20 mouse cellular contexts compared by ENCODE assay signal in genomic region chr11:113884962-113885361, GRCm38 (mm10).
DNase-seq lines count a peak whose midpoint lies in the region; ATAC-seq lines count a peak whose summit lies in the region.
"Had no signal": no experiment of that assay in that cellular context is flagged by ENCODE, and none has a peak within 500 bp of the region (broad histone marks: within the 10 kb centered on the region; RNA-seq: fewer than 3 reads in every experiment).

No protein-coding gene starts in this region.

- H3K9ac ChIP-seq in kidney, embryonic 15.5 days: no peak overlapping the region
- no peak overlapping the region for H3K9ac ChIP-seq in neural tube, embryonic 11.5 days (ENCODE audit: low read length)
- H3K9ac ChIP-seq in neural tube, embryonic 15.5 days (replicated peaks): no peak overlapping the region
- H3K9ac ChIP-seq: heart, embryonic 15.5 days had no signal

- no peaks in the 10 kb centered on the region for H3K36me3 ChIP-seq in kidney, embryonic 15.5 days
- no peaks in the 10 kb centered on the region for H3K36me3 ChIP-seq in neural tube, embryonic 11.5 days (ENCODE audit: control insufficient read depth, insufficient read depth, low read length)
- H3K36me3 ChIP-seq in neural tube, embryonic 15.5 days: no peaks in the 10 kb centered on the region
- H3K36me3 ChIP-seq: embryonic facial prominence, embryonic 10.5 days; heart, embryonic 15.5 days had no signal

- H3K4me2 ChIP-seq in kidney, embryonic 15.5 days: peak overlapping the region; percentile 20; the same call in 1 of the 2 replicates
- no peak overlapping the region for H3K4me2 ChIP-seq in neural tube, embryonic 11.5 days (ENCODE audit: low read depth)
- peak overlapping the region; percentile 17; the same call in 1 of the 2 replicates for H3K4me2 ChIP-seq in neural tube, embryonic 15.5 days
- H3K4me2 ChIP-seq: heart, embryonic 11.5 days; heart, embryonic 15.5 days had no signal

- H3K4me1 ChIP-seq in kidney, embryonic 15.5 days: peaks cover 16% of the 10 kb centered on the region
- no peaks in the 10 kb centered on the region for H3K4me1 ChIP-seq in neural tube, embryonic 11.5 days (ENCODE audit: control insufficient read depth, insufficient read depth, low read length)
- peaks cover 15% of the 10 kb centered on the region for H3K4me1 ChIP-seq in neural tube, embryonic 15.5 days

- no peak overlapping the region for H3K4me3 ChIP-seq in kidney, embryonic 15.5 days (replicated peaks)
- H3K4me3 ChIP-seq in neural tube, embryonic 11.5 days (ENCODE audit: low read depth, low read length): no peak overlapping the region
- H3K4me3 ChIP-seq in neural tube, embryonic 15.5 days (replicated peaks): no peak overlapping the region
- H3K4me3 ChIP-seq: embryonic facial prominence, embryonic 10.5 days; heart, embryonic 15.5 days had no signal

- peak; percentile 18; the same call in 1 of the 2 replicates for ATAC-seq in frontal cortex, adult (ENCODE audit: low TSS enrichment)
- peak; percentile 65 for ATAC-seq in kidney, embryonic 15.5 days (replicated peaks; ENCODE audit: low FRiP score)
- no peak for ATAC-seq in neural tube, embryonic 11.5 days (ENCODE audit: insufficient read depth, low FRiP score, low TSS enrichment)
- ATAC-seq in neural tube, embryonic 15.5 days (ENCODE audit: low FRiP score): peak; percentile 76; the same call in 1 of the 2 replicates
- ATAC-seq: forebrain, embryonic 14.5 days; inflammation-experienced regulatory T-cells, adult 6 months had no signal

- H3K9me3 ChIP-seq in kidney, embryonic 15.5 days (replicated peaks): no peaks in the 10 kb centered on the region
- no peaks in the 10 kb centered on the region for H3K9me3 ChIP-seq in neural tube, embryonic 11.5 days (ENCODE audit: control insufficient read depth, low read length)
- H3K9me3 ChIP-seq in neural tube, embryonic 15.5 days (replicated peaks): no peaks in the 10 kb centered on the region
- H3K9me3 ChIP-seq: embryonic facial prominence, embryonic 10.5 days; heart, embryonic 15.5 days had no signal

- no peak overlapping the region for H3K27ac ChIP-seq in kidney, embryonic 15.5 days
- no peak overlapping the region for H3K27ac ChIP-seq in neural tube, embryonic 11.5 days (ENCODE audit: low read depth, low read length)
- no peak overlapping the region for H3K27ac ChIP-seq in neural tube, embryonic 15.5 days (replicated peaks)
- H3K27ac ChIP-seq: embryonic facial prominence, embryonic 10.5 days; heart, embryonic 15.5 days had no signal

- WGBS in kidney, embryonic 15.5 days: 28% methylated on average over 11 of the region's 11 CpGs
- 63% methylated on average over 11 of the region's 11 CpGs for WGBS in neural tube, embryonic 11.5 days
- WGBS in neural tube, embryonic 15.5 days: 18% methylated on average over 11 of the region's 11 CpGs

- H3K27me3 ChIP-seq in kidney, embryonic 15.5 days: no peaks in the 10 kb centered on the region
- no peaks in the 10 kb centered on the region for H3K27me3 ChIP-seq in neural tube, embryonic 11.5 days (ENCODE audit: control insufficient read depth, insufficient read depth, low read length)
- H3K27me3 ChIP-seq in neural tube, embryonic 15.5 days (replicated peaks): no peaks in the 10 kb centered on the region
- H3K27me3 ChIP-seq: heart, embryonic 15.5 days had no signal

- DNase-seq in frontal cortex, postnatal 10 days (ENCODE audit: low spot score in 2 of 2): no peak
- no peak for DNase-seq in kidney, postnatal 36 days
- peak; percentile 52 for DNase-seq in neural tube, embryonic 11.5 days (ENCODE audit: low spot score)
- no peak for DNase-seq in neural tube, embryonic 10.5 days (ENCODE audit: extremely low spot score, low spot score)
- DNase-seq in adrenal gland, postnatal 25 days: no peak
- DNase-seq: adrenal gland, postnatal 10 days; cerebellum, adult 11-12 months; cerebellum, adult 9-10 months; cerebellum, postnatal 25 days; gastrocnemius, postnatal 10 days; heart, adult 18-20 months; heart, postnatal 14 days had no signal
